Mouse (Mus musculus) 3T3-L1 (cell line): Measurements from ENCODE around the gene Cstf1.

Source experiments
- DNase-seq: peaks from one replicate; pipeline ENCODE4 v3.0.0-alpha.2; 2015; ENCODE audit warnings: low read depth, low spot score

Cstf1 gene

GRCm38 (mm10) chr2:172413894-172414293 is 43.4 kb downstream of the Cstf1 start:
- DNase-seq, result no peak

GRCm38 (mm10) chr2:172416218-172416617 is 45.7 kb downstream of the Cstf1 start:
- no peak for DNase-seq

GRCm38 (mm10) chr2:172416876-172417275 is 46.4 kb downstream of the Cstf1 start:
- DNase-seq, result no peak

GRCm38 (mm10) chr2:172418208-172418607 is 47.7 kb downstream of the Cstf1 start:
- no peak for DNase-seq

GRCm38 (mm10) chr2:172430609-172431008 is 60.1 kb downstream of the Cstf1 start:
- peak; percentile 56 for DNase-seq
